Mouse (Mus musculus): ENCODE results near the gene Draxin.

DNA sequence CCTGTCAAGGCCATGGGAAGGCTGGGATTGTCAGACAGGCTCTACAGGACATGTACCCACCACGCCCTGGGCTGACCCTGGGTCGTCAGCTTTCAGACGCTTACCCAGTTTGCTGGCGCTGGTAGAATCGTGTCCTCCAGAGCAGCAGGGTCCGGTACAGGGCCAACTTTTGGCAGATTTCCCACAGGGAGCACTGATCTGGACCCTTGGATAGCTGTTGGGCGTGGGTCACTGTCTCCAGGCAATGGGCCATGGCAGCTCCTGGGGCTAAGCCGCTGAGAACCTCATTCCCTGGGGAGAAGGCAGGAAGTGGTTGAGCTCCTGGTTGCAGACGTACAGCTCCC is 64.1 kb downstream of the Draxin start:
- TF ChIP-seq EP300 (IDR thresholded peaks at IDR 0.05; ENCODE audit: low read depth) (no peak), CTCF (IDR thresholded peaks at IDR 0.05; ENCODE audit: low read depth) (no peak)
